Mouse (Mus musculus): ENCODE measurements around the gene Foxp1. TPM values are rescaled to one million over a fixed set of nuclear protein-coding genes. Genes with fewer than 3 reads are reported as not detected.

Gene Foxp1
- total and polyA plus RNA-seq, 3 experiments = 16.1 to 42.0 TPM; not detected in 1

DNA sequence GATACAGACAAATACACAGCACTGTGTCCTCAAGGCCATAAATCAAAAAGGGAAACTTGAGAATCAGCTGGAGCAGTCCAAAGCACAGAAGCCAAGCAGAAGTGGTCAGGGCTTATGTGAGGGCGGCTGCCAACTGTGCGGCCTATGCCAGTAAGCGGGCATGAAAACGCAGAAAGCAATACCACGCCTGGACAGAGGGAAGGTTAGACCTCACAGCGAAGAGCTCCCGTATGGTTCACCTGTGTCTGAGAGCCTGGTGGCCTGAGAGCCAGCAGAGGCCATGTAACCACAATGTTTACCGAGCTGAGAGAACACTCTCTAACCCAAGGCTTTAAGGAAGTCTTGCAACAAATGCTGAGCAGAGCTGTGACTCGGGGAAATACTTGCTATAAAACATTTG lies 524.8 kb downstream of the Foxp1 start:
- peaks cover 3 to 5% of the 10 kb centered on the region in 2 experiments; a peak in 3 of 4 replicates for H3K36me3 ChIP-seq (ENCODE audit: control insufficient read depth in 1 of 2, insufficient read depth in 2 of 2, low read length in 2 of 2)
- no peak for DNase-seq (ENCODE audit: low read depth, low spot score)
- no peak overlapping the region for H3K27ac ChIP-seq (ENCODE audit: control insufficient read depth, low read depth, low read length)
- TF ChIP-seq POLR2A (IDR thresholded peaks at IDR 0.05; ENCODE audit: control insufficient read depth in 1 of 2, insufficient read depth in 1 of 2, low read depth in 1 of 2, low read length in 2 of 2, poor library complexity in 1 of 2) = no peak
- TF ChIP-seq ELF1 (IDR thresholded peaks at IDR 0.05; ENCODE audit: low read depth, low read length) = no peak
- no peak for TF ChIP-seq ZC3H11A (IDR thresholded peaks at IDR 0.05; ENCODE audit: low read depth, low read length)
- TF ChIP-seq GABPA (IDR thresholded peaks at IDR 0.05; ENCODE audit: low read depth, low read length) = no peak
- no peak for TF ChIP-seq MEF2A (IDR thresholded peaks at IDR 0.05; ENCODE audit: extremely low read depth, insufficient replicate concordance, low read depth, low read length, poor library complexity, severe bottlenecking)
- no peak for TF ChIP-seq ETS1 (IDR thresholded peaks at IDR 0.05; ENCODE audit: low read depth, low read length)
- no peak for TF ChIP-seq MAZ (IDR thresholded peaks at IDR 0.05; ENCODE audit: low read depth, low read length)
- TF ChIP-seq MXI1 (IDR thresholded peaks at IDR 0.05; ENCODE audit: low read depth, low read length) = no peak
- TF ChIP-seq CHD1 (IDR thresholded peaks at IDR 0.05; ENCODE audit: low read depth, low read length) = no peak
- TF ChIP-seq TBP (IDR thresholded peaks at IDR 0.05; ENCODE audit: low read depth, low read length) = no peak
- TF ChIP-seq RCOR1 (IDR thresholded peaks at IDR 0.05; ENCODE audit: low read depth, low read length) = no peak
- TF ChIP-seq KAT2A (conservative IDR thresholded peaks at IDR 0.05; ENCODE audit: low read depth, low read length) = no peak
- no peak for TF ChIP-seq POLR2AphosphoS2 (IDR thresholded peaks at IDR 0.05; ENCODE audit: low read length)
- no peak for TF ChIP-seq USF2 (IDR thresholded peaks at IDR 0.05; ENCODE audit: borderline replicate concordance in 1 of 2, insufficient read depth in 1 of 2, low read depth in 1 of 2, low read length in 2 of 2)
- TF ChIP-seq NELFE (IDR thresholded peaks at IDR 0.05; ENCODE audit: low read depth, low read length) = no peak
- no peak for TF ChIP-seq SIN3A (IDR thresholded peaks at IDR 0.05; ENCODE audit: low read length)
- no peak for TF ChIP-seq NRF1 (IDR thresholded peaks at IDR 0.05; ENCODE audit: insufficient read depth, low read depth, low read length, poor library complexity, severe bottlenecking)
- no peak for TF ChIP-seq UBTF (IDR thresholded peaks at IDR 0.05; ENCODE audit: borderline replicate concordance, insufficient read depth, low read depth, low read length)
- H3K27me3 ChIP-seq (ENCODE audit: control insufficient read depth in 1 of 2, insufficient read depth in 2 of 2, low read length in 2 of 2) = no peaks in the 10 kb centered on the region
- no peak overlapping the region for H3K9ac ChIP-seq (ENCODE audit: control insufficient read depth, low read depth, low read length, poor library complexity, severe bottlenecking)
- no peak overlapping the region for H3K4me3 ChIP-seq (ENCODE audit: control insufficient read depth in 1 of 2, insufficient read depth in 1 of 2, low read depth in 2 of 2, low read length in 2 of 2)
- H3K79me2 ChIP-seq (ENCODE audit: control insufficient read depth, insufficient read depth, low read length, poor library complexity) = no peaks in the 10 kb centered on the region
- no peaks in the 10 kb centered on the region for H3K9me3 ChIP-seq (replicated peaks; ENCODE audit: insufficient read depth, low read length)
- H3K4me1 ChIP-seq (ENCODE audit: control insufficient read depth in 1 of 2, insufficient read depth in 2 of 2, low read length in 2 of 2) = peaks cover 9 to 12% of the 10 kb centered on the region in 2 experiments

DNA sequence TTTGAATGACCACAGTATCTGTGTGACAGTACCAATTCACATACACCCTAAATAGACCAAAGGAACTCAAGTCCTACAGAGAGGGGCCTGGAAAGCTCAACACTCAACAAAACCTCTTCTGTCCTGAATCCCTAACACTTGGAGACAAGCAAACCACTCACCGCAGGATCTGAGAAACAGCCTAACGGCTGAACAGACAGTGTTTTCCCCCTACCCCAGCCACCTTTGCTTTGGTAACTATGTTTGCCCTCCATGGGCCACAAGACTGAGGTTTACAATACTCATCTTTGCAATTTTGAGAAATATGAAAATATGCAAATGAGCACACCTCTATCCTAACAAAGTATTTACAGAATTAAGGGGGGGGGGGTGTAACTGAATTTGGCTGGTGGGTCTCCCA lies 525.7 kb downstream of the Foxp1 start:
- Histone ChIP-seq H3K4me1 (ENCODE audit: control insufficient read depth in 1 of 2, insufficient read depth in 2 of 2, low read length in 2 of 2) (peaks cover 12 to 17% of the 10 kb centered on the region in 2 experiments), H3K9ac (ENCODE audit: control insufficient read depth, low read depth, low read length, poor library complexity, severe bottlenecking) (no peak overlapping the region), H3K27ac (ENCODE audit: control insufficient read depth, low read depth, low read length) (no peak overlapping the region), H3K79me2 (ENCODE audit: control insufficient read depth, insufficient read depth, low read length, poor library complexity) (no peaks in the 10 kb centered on the region), H3K4me3 (ENCODE audit: control insufficient read depth in 1 of 2, insufficient read depth in 1 of 2, low read depth in 2 of 2, low read length in 2 of 2) (no peak overlapping the region), H3K27me3 (ENCODE audit: control insufficient read depth in 1 of 2, insufficient read depth in 2 of 2, low read length in 2 of 2) (no peaks in the 10 kb centered on the region), H3K9me3 (replicated peaks; ENCODE audit: insufficient read depth, low read length) (no peaks in the 10 kb centered on the region), H3K36me3 (ENCODE audit: control insufficient read depth in 1 of 2, insufficient read depth in 2 of 2, low read length in 2 of 2) (peaks cover 0 to 12% of the 10 kb centered on the region in 2 experiments; a peak in 2 of 4 replicates)
- no peak for DNase-seq (ENCODE audit: low read depth, low spot score)
- TF ChIP-seq MYC (IDR thresholded peaks at IDR 0.05; ENCODE audit: low read depth, low read length) = no peak

Data from MEL (cell line).